Mouse (Mus musculus): Measurements from ENCODE around the gene Map3k11. TPM values are rescaled to one million over a fixed set of nuclear protein-coding genes. Genes with fewer than 3 reads are reported as not detected.

The Map3k11 gene
- polyA plus RNA-seq, 1 experiment from 2014 or later, result 45.5 TPM

- TF ChIP-seq CTCF (IDR thresholded peaks at IDR 0.05), result no peak
- ChIA-PET POLR2A (interaction anchor here (1.5 to 2.6 kb wide), 2 partner anchors 20 to 74 kb away, joined by 4 to 8 read pairs; no protein-coding TSS in a partner anchor), CTCF (interaction anchor here (1.4 kb wide), 1 partner anchor 82 kb away, joined by 3 read pairs; no protein-coding TSS in a partner anchor)
- no peak for ATAC-seq
- DNase-seq (ENCODE audit: low read depth, low spot score), result no peak
- no peaks in the 10 kb centered on the region for H3K27me3 ChIP-seq
- in situ Hi-C loops (cut with MboI; ENCODE audit: low pct_unique_long_range_greater_than_20kb), result no loop called here
Observed at GRCm38 (mm10) chr19:5704801-5705571, 16.4 kb downstream of the Map3k11 start.

GRCm38 (mm10) chr19:5710068-5710467, 21.5 kb downstream of the Map3k11 start:
- POLR2A ChIA-PET, result interaction anchor here (0.7 to 1.4 kb wide), 2 partner anchors 10 to 138 kb away, joined by 5 read pairs; no protein-coding TSS in a partner anchor
- ATAC-seq (no peak), DNase-seq (ENCODE audit: low read depth, low spot score) (no peak)
- TF ChIP-seq CTCF (IDR thresholded peaks at IDR 0.05), result no peak
- in situ Hi-C loops (cut with MboI; ENCODE audit: low pct_unique_long_range_greater_than_20kb), result loop anchor here (5.0 kb wide), 2 partner anchors 67 to 177 kb away; no protein-coding TSS in a partner anchor
- CTCF ChIA-PET, result interaction anchor here (1.0 to 4.5 kb wide), 13 partner anchors 12 to 143 kb away, joined by 3 to 48 read pairs (median 4); partner anchors contain the start of genes Ap5b1, Ehbp1l1 and Ltbp3
- no peaks in the 10 kb centered on the region for H3K27me3 ChIP-seq

- ChIA-PET CTCF (interaction anchor here (0.8 to 4.5 kb wide), 17 partner anchors 9 to 143 kb away, joined by 3 to 48 read pairs (median 4); partner anchors contain the start of genes Ap5b1, Ehbp1l1 and Ltbp3), POLR2A (interaction anchor here (0.7 to 1.4 kb wide), 3 partner anchors 10 to 138 kb away, joined by 4 to 5 read pairs (median 5); no protein-coding TSS in a partner anchor)
- ATAC-seq (no peak), DNase-seq (ENCODE audit: low read depth, low spot score) (no peak)
- no peak for TF ChIP-seq CTCF (IDR thresholded peaks at IDR 0.05)
- in situ Hi-C loops (cut with MboI; ENCODE audit: low pct_unique_long_range_greater_than_20kb), result loop anchor here (5.0 kb wide), 2 partner anchors 67 to 177 kb away; no protein-coding TSS in a partner anchor
- no peaks in the 10 kb centered on the region for H3K27me3 ChIP-seq
Observed at GRCm38 (mm10) chr19:5710581-5710980, 22.0 kb downstream of the Map3k11 start.

DNA sequence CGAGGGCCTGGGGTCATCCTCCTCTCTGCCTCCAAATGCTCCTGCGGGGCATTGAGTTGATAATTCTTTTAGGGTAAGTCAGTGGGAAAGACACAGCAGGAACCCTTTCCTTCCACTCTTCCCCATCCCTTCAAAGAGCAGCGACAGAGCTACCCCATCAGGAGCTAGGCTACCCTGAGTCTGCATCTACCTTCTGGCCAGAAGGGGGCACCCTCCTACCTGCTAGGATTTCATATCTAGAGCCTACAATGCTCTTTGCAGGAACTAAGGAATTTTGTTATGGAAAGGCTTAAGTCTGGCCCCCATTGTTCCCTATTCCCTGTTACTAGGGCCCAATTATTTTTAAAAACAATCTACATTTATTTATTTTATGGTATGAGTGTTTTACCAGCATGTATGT, 22.7 kb downstream of the Map3k11 start:
- ChIA-PET CTCF (interaction anchor here (0.8 to 4.5 kb wide), 16 partner anchors 10 to 178 kb away, joined by 3 to 48 read pairs (median 4); partner anchors contain the start of genes Ap5b1, Ehbp1l1 and Ltbp3), POLR2A (interaction anchor here (0.7 to 1.4 kb wide), 2 partner anchors 11 to 70 kb away, joined by 4 to 5 read pairs; no protein-coding TSS in a partner anchor)
- in situ Hi-C loops (cut with MboI; ENCODE audit: low pct_unique_long_range_greater_than_20kb), result loop anchor here (5.0 kb wide), 2 partner anchors 66 to 176 kb away; no protein-coding TSS in a partner anchor
- no peak for TF ChIP-seq CTCF (IDR thresholded peaks at IDR 0.05)
- H3K27me3 ChIP-seq, result no peaks in the 10 kb centered on the region
- DNase-seq (ENCODE audit: low read depth, low spot score), result no peak
- ATAC-seq, result no peak

DNA sequence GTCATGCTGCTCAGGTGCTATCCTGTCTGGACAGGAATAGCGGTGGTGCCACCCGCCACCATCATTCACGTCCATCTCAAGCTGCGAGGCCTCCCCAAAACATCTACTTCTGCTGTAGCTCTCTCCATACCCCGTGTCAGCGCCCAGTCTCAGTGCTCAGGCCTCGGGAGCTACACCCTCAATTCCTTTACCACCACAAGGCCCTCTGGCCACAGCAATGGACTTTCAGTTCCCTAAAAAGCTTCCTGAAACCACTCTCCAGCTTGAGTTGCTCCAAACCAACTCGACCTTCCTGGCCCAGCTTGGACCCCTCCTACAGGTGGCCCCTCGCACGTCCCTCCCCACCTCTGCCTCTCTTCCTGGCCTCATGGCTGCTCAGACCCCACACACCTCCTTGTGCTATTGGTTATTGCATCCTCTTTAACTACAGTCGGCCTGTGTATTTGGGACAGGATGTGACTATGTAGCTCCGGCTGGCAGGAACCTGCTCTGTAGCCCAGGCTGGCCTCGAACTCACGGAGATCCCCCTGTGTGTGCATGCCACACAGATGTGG, 23.4 kb downstream of the Map3k11 start:
- DNase-seq (ENCODE audit: low read depth, low spot score), result no peak
- in situ Hi-C loops (cut with MboI; ENCODE audit: low pct_unique_long_range_greater_than_20kb), result loop anchor here (5.0 kb wide), 2 partner anchors 65 to 175 kb away; no protein-coding TSS in a partner anchor
- no peak for ATAC-seq
- ChIA-PET CTCF (interaction anchor here (0.9 to 4.5 kb wide), 3 partner anchors 15 to 178 kb away, joined by 3 to 48 read pairs (median 22); partner anchors contain the start of gene Ehbp1l1), POLR2A (no interaction called here)
- no peaks in the 10 kb centered on the region for H3K27me3 ChIP-seq
- TF ChIP-seq CTCF (IDR thresholded peaks at IDR 0.05), result no peak

DNA sequence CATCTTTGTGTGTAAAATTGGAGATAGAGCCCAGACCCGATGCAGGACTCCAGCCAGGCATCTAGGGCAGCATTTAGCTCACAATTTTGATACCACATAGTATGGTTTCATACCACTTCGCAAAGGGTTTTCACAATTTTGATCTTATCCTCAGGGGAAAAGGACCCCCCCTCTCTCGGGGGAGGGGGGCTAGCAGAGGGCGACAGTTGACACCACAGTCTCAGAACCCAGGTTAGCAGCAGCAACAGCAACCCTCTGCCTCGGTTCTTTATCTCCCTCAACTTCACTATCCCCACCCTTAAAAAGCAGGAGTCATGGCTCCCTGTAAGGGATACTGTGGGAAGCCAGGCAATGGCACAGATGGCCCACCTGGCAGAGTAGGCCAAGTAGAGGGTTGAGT, 24.7 kb downstream of the Map3k11 start:
- no peaks in the 10 kb centered on the region for H3K27me3 ChIP-seq
- in situ Hi-C loops (cut with MboI; ENCODE audit: low pct_unique_long_range_greater_than_20kb), result loop anchor here (5.0 kb wide), 2 partner anchors 64 to 174 kb away; no protein-coding TSS in a partner anchor
- CTCF ChIA-PET, result interaction anchor here (0.9 to 4.5 kb wide), 5 partner anchors 10 to 74 kb away, joined by 4 to 48 read pairs (median 6); partner anchors contain the start of gene Ehbp1l1
- POLR2A ChIA-PET, result interaction anchor here (0.6 kb wide), 1 partner anchor 69 kb away, joined by 3 read pairs; no protein-coding TSS in a partner anchor
- no peak for TF ChIP-seq CTCF (IDR thresholded peaks at IDR 0.05)
- no peak for ATAC-seq
- no peak for DNase-seq (ENCODE audit: low read depth, low spot score)

GRCm38 (mm10) chr19:5713730-5714129, 25.2 kb downstream of the Map3k11 start:
- ATAC-seq, result peak; percentile 38
- ChIA-PET CTCF (interaction anchor here (0.9 to 4.5 kb wide), 5 partner anchors 9 to 73 kb away, joined by 4 to 48 read pairs (median 6); partner anchors contain the start of gene Ehbp1l1), POLR2A (no interaction called here)
- H3K27me3 ChIP-seq, result no peaks in the 10 kb centered on the region
- TF ChIP-seq CTCF (IDR thresholded peaks at IDR 0.05), result no peak
- DNase-seq (ENCODE audit: low read depth, low spot score), result no peak
- in situ Hi-C loops (cut with MboI; ENCODE audit: low pct_unique_long_range_greater_than_20kb), result loop anchor here (5.0 kb wide), 2 partner anchors 64 to 174 kb away; no protein-coding TSS in a partner anchor

DNA sequence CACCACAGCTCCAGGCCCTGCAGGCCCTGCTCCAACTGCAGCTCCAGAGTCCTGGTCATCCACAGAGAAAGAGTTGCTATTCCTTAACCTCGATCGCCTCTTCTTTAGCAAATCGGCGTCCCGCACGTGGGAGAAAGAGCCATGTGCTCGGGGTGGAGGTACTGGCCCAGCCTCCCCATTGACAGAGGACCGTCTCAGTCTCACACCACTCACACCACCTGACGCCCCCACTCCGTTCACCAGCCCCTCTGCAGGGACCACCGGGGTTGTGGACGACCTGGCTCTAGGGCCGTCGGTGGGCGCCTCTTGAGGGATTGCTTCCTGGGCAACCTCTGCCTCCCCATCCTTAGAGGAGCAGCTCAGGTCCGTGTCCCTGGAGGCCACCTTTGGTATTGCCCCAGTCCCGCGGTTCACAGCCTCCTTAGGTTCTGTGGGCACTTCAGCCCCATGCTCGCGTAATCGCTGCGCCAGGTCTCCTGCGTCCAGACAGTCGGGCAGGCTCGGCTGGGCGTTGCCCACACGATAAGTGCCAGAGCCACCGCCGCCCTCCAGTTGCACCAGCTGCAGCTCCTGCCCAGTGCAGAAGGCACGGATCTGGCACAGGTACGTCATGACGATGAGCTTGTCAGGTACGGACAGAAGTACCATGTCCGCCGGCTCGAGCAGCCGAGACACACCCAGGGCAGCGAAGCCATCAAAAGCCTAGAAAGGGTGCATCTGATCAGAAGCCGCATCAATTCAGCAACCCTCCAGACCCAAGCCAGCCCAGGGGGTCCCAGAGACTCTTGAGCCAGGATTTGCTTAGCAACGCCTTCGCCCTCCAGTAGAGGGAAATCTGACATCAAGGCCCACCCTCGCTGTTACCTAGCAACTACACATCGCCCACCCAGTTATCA, 27.5 kb downstream of the Map3k11 start:
- ChIA-PET CTCF (interaction anchor here (0.9 to 2.4 kb wide), 4 partner anchors 11 to 71 kb away, joined by 3 to 6 read pairs (median 4); no protein-coding TSS in a partner anchor), POLR2A (interaction anchor here (0.6 to 2.5 kb wide), 7 partner anchors 8 to 46 kb away, joined by 3 to 8 read pairs (median 4); partner anchors contain the start of gene Fam89b)
- ATAC-seq, result no peak
- no peak for DNase-seq (ENCODE audit: low read depth, low spot score)
- no peak for TF ChIP-seq CTCF (IDR thresholded peaks at IDR 0.05)
- H3K27me3 ChIP-seq, result no peaks in the 10 kb centered on the region
- in situ Hi-C loops (cut with MboI; ENCODE audit: low pct_unique_long_range_greater_than_20kb), result no loop called here

DNA sequence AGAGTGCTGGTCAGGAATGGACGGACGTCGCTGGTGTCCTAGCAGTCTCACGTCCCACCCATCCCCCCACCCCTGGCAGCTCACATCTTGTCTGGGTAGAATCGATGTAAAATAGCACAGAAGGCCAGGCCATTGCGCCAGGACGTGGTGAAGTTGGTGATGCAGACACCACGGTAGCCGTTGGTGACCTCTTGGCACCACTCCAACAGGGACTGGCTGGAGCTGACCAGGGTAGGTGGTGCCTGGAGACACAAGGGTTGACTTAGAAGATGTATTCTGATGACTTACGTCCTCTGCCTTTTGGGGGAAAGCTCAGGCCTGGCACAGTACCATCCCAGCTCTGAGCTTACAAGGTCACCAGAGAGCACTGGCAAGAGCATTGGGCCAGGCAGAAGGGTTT, 28.4 kb downstream of the Map3k11 start:
- ATAC-seq (no peak), DNase-seq (ENCODE audit: low read depth, low spot score) (no peak)
- POLR2A ChIA-PET, result interaction anchor here (2.5 kb wide), 1 partner anchor 26 kb away, joined by 8 read pairs; no protein-coding TSS in a partner anchor
- CTCF ChIA-PET, result interaction anchor here (2.4 kb wide), 1 partner anchor 10 kb away, joined by 6 read pairs; no protein-coding TSS in a partner anchor
- TF ChIP-seq CTCF (IDR thresholded peaks at IDR 0.05), result no peak
- H3K27me3 ChIP-seq, result no peaks in the 10 kb centered on the region
- in situ Hi-C loops (cut with MboI; ENCODE audit: low pct_unique_long_range_greater_than_20kb), result no loop called here

All from Patski (cell line).